Mouse (Mus musculus): ENCODE measurements around the gene Stx8.

Stx8 gene

GRCm38 (mm10) chr11:68035303-68035891 is 69.4 kb downstream of the Stx8 start:
- no peak for DNase-seq (ENCODE audit: low spot score in 2 of 2)

- no peak for DNase-seq (ENCODE audit: low spot score in 2 of 2)
Observed at GRCm38 (mm10) chr11:68036133-68036959, 70.4 kb downstream of the Stx8 start.

GRCm38 (mm10) chr11:68037093-68037492 is 71.1 kb downstream of the Stx8 start:
- no peak for DNase-seq (ENCODE audit: low spot score in 2 of 2)

- DNase-seq (ENCODE audit: low spot score in 2 of 2) = no peak
Observed at GRCm38 (mm10) chr11:68038101-68038500, 72.1 kb downstream of the Stx8 start.

- peak; percentile 59 to 71 for DNase-seq (ENCODE audit: low spot score in 2 of 2)
Observed at GRCm38 (mm10) chr11:68044181-68044580, 78.2 kb downstream of the Stx8 start.

GRCm38 (mm10) chr11:68046916-68047315 is 80.9 kb downstream of the Stx8 start:
- DNase-seq (ENCODE audit: low spot score in 2 of 2) = no peak

- no peak for DNase-seq (ENCODE audit: low spot score in 2 of 2)
Observed at GRCm38 (mm10) chr11:68049261-68050165, 83.5 kb downstream of the Stx8 start.

- DNase-seq (ENCODE audit: low spot score in 2 of 2) = no peak
Observed at GRCm38 (mm10) chr11:68050725-68051124, 84.7 kb downstream of the Stx8 start.

GRCm38 (mm10) chr11:68051305-68051704 is 85.3 kb downstream of the Stx8 start:
- DNase-seq (ENCODE audit: low spot score in 2 of 2) = no peak

- DNase-seq (ENCODE audit: low spot score in 2 of 2) = peak; percentile 36 to 44
Observed at GRCm38 (mm10) chr11:68058466-68059201, 92.6 kb downstream of the Stx8 start.

- DNase-seq (ENCODE audit: low spot score in 2 of 2) = no peak
Observed at GRCm38 (mm10) chr11:68060651-68061050, 94.7 kb downstream of the Stx8 start.

- no peak for DNase-seq (ENCODE audit: low spot score in 2 of 2)
Observed at GRCm38 (mm10) chr11:68062116-68062515, 96.1 kb downstream of the Stx8 start.

GRCm38 (mm10) chr11:68067806-68068205 is 101.8 kb downstream of the Stx8 start:
- DNase-seq (ENCODE audit: low spot score in 2 of 2) = no peak

- DNase-seq (ENCODE audit: low spot score in 2 of 2) = no peak
Observed at GRCm38 (mm10) chr11:68070086-68070485, 104.1 kb downstream of the Stx8 start.

GRCm38 (mm10) chr11:68071836-68072235 is 105.8 kb downstream of the Stx8 start:
- no peak for DNase-seq (ENCODE audit: low spot score in 2 of 2)

GRCm38 (mm10) chr11:68072597-68073210 is 106.7 kb downstream of the Stx8 start:
- no peak for DNase-seq (ENCODE audit: low spot score in 2 of 2)

- DNase-seq (ENCODE audit: low spot score in 2 of 2) = peak in 1 of 2 experiments; percentile 26
Observed at GRCm38 (mm10) chr11:68074686-68075085, 108.7 kb downstream of the Stx8 start.

- DNase-seq (ENCODE audit: low spot score in 2 of 2) = no peak
Observed at GRCm38 (mm10) chr11:68075331-68075730, 109.3 kb downstream of the Stx8 start.

- no peak for DNase-seq (ENCODE audit: low spot score in 2 of 2)
Observed at GRCm38 (mm10) chr11:68079756-68080155, 113.8 kb downstream of the Stx8 start.

- no peak for DNase-seq (ENCODE audit: low spot score in 2 of 2)
Observed at GRCm38 (mm10) chr11:68080999-68081398, 115.0 kb downstream of the Stx8 start.

GRCm38 (mm10) chr11:68082756-68083155 is 116.8 kb downstream of the Stx8 start:
- no peak for DNase-seq (ENCODE audit: low spot score in 2 of 2)

Data from heart, adult 9 months (tissue).